Mouse (Mus musculus): ENCODE data around the gene Avpi1. TPM values are rescaled to one million over a fixed set of nuclear protein-coding genes. Genes with fewer than 3 reads are reported as not detected.

The Avpi1 gene
- polyA plus RNA-seq, 1 experiment, result 8.4 TPM

DNA sequence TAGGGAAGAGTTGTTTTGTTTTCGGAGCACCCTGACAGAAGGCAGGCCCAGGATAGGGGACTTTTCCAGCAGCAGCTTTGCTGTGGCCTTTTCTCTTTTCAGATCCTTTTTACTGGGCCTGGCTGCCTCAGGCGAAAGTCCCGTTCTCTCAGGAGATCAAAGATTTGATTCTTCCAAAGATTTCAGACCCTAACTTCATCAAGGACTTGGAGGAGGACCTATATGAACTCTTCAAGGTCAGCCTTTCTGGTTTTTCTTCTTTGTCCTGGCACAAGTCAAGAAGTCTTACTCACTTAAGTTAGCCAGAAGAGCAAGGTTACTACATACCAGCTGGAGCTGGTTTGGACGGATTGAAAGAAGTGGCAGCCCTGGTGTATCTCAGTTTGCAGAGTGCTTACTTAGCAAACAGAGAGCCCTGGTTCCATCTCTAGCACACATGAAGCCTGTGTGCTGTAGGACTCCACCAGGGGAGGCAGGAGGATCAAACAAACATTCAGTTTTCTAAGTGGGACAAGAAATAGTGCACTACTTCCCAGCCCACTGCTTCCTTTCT is 13.0 kb downstream of the Avpi1 start:
- TF ChIP-seq POLR2A (IDR thresholded peaks at IDR 0.05; ENCODE audit: control insufficient read depth, low read depth, low read length) (no peak), CTCF (IDR thresholded peaks at IDR 0.05; ENCODE audit: control insufficient read depth, insufficient read depth, insufficient replicate concordance, low read depth, low read length) (no peak)
- no peaks in the 10 kb centered on the region for H3K4me1 ChIP-seq (ENCODE audit: control insufficient read depth, insufficient read depth, low read length)
- peaks cover 6% of the 10 kb centered on the region for H3K36me3 ChIP-seq (ENCODE audit: control insufficient read depth, insufficient read depth, low read length)
- H3K4me3 ChIP-seq (ENCODE audit: control insufficient read depth, low read depth, low read length), result no peak overlapping the region
- H3K27me3 ChIP-seq (ENCODE audit: control insufficient read depth, insufficient read depth, low read length), result no peaks in the 10 kb centered on the region
- no peak overlapping the region for H3K27ac ChIP-seq (ENCODE audit: control insufficient read depth, insufficient read depth, low read depth, low read length)

GRCm38 (mm10) chr19:42104681-42105080 is 24.2 kb downstream of the Avpi1 start:
- no peak for TF ChIP-seq POLR2A (IDR thresholded peaks at IDR 0.05; ENCODE audit: control insufficient read depth, low read depth, low read length)
- TF ChIP-seq CTCF (IDR thresholded peaks at IDR 0.05; ENCODE audit: control insufficient read depth, insufficient read depth, insufficient replicate concordance, low read depth, low read length), result no peak
- no peaks in the 10 kb centered on the region for H3K27me3 ChIP-seq (ENCODE audit: control insufficient read depth, insufficient read depth, low read length)
- no peaks in the 10 kb centered on the region for H3K4me1 ChIP-seq (ENCODE audit: control insufficient read depth, insufficient read depth, low read length)
- no peak overlapping the region for H3K4me3 ChIP-seq (ENCODE audit: control insufficient read depth, low read depth, low read length)
- H3K36me3 ChIP-seq (ENCODE audit: control insufficient read depth, insufficient read depth, low read length), result no peaks in the 10 kb centered on the region; the same call in none of the 2 replicates
- no peak overlapping the region for H3K27ac ChIP-seq (ENCODE audit: control insufficient read depth, insufficient read depth, low read depth, low read length)

- TF ChIP-seq POLR2A (IDR thresholded peaks at IDR 0.05; ENCODE audit: control insufficient read depth, low read depth, low read length) (no peak), CTCF (IDR thresholded peaks at IDR 0.05; ENCODE audit: control insufficient read depth, insufficient read depth, insufficient replicate concordance, low read depth, low read length) (no peak)
- Histone ChIP-seq H3K4me3 (ENCODE audit: control insufficient read depth, low read depth, low read length) (peak overlapping the region; percentile 34; the same call in 1 of the 2 replicates), H3K36me3 (ENCODE audit: control insufficient read depth, insufficient read depth, low read length) (no peaks in the 10 kb centered on the region; the same call in 1 of the 2 replicates), H3K27ac (ENCODE audit: control insufficient read depth, insufficient read depth, low read depth, low read length) (no peak overlapping the region), H3K27me3 (ENCODE audit: control insufficient read depth, insufficient read depth, low read length) (no peaks in the 10 kb centered on the region), H3K4me1 (ENCODE audit: control insufficient read depth, insufficient read depth, low read length) (no peaks in the 10 kb centered on the region)
These were observed 29.5 kb downstream of the Avpi1 start for GRCm38 (mm10) chr19:42099406-42099805.

DNA sequence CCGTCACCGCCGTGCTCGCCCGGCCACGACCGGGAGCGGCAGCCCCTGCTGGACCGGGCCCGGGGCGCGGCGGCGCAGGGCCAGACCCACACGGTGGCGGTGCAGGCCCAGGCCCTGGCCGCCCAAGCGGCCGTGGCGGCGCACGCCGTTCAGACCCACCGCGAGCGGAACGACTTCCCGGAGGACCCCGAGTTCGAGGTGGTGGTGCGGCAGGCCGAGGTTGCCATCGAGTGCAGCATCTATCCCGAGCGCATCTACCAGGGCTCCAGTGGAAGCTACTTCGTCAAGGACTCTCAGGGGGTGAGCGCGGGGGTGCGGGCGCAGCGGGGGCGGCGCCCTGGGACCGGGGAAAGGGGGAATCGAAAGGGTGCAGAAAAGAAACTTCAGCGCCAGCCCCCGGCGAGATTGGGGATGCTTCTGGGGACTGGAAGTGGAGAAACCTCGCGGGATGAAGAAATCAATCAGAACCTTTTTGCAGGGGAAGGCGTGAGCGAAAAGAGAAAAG is 38.2 kb downstream of the Avpi1 start:
- Histone ChIP-seq H3K27ac (ENCODE audit: control insufficient read depth, insufficient read depth, low read depth, low read length) (peak overlapping the region; percentile 91), H3K27me3 (ENCODE audit: control insufficient read depth, insufficient read depth, low read length) (no peaks in the 10 kb centered on the region), H3K4me1 (ENCODE audit: control insufficient read depth, insufficient read depth, low read length) (peaks cover 4% of the 10 kb centered on the region), H3K36me3 (ENCODE audit: control insufficient read depth, insufficient read depth, low read length) (no peaks in the 10 kb centered on the region), H3K4me3 (ENCODE audit: control insufficient read depth, low read depth, low read length) (peak overlapping the region; percentile 91)
- TF ChIP-seq CTCF (IDR thresholded peaks at IDR 0.05; ENCODE audit: control insufficient read depth, insufficient read depth, insufficient replicate concordance, low read depth, low read length) (no peak), POLR2A (IDR thresholded peaks at IDR 0.05; ENCODE audit: control insufficient read depth, low read depth, low read length) (no peak)

GRCm38 (mm10) chr19:42089748-42090595 is 38.9 kb downstream of the Avpi1 start, which contains the start of gene Pi4k2a:
TSS of gene Pi4k2a (plus strand) at chr19:42090470.
- H3K27me3 ChIP-seq (ENCODE audit: control insufficient read depth, insufficient read depth, low read length), result no peaks in the 10 kb centered on the region
- peak within 1 kb of the TSS; percentile 91 for H3K27ac ChIP-seq (ENCODE audit: control insufficient read depth, insufficient read depth, low read depth, low read length)
- H3K4me3 ChIP-seq (ENCODE audit: control insufficient read depth, low read depth, low read length), result peak within 1 kb of the TSS; percentile 91
- TF ChIP-seq POLR2A (IDR thresholded peaks at IDR 0.05; ENCODE audit: control insufficient read depth, low read depth, low read length) (peak; percentile 67), CTCF (IDR thresholded peaks at IDR 0.05; ENCODE audit: control insufficient read depth, insufficient read depth, insufficient replicate concordance, low read depth, low read length) (0 out of 2 replicates have a peak, but pooled peaks have one; percentile 5)
- peaks cover 4% of the 10 kb centered on the region for H3K4me1 ChIP-seq (ENCODE audit: control insufficient read depth, insufficient read depth, low read length)
- no peaks in the 10 kb centered on the region for H3K36me3 ChIP-seq (ENCODE audit: control insufficient read depth, insufficient read depth, low read length)

GRCm38 (mm10) chr19:42089103-42089747 is 39.6 kb downstream of the Avpi1 start:
- Histone ChIP-seq H3K4me1 (ENCODE audit: control insufficient read depth, insufficient read depth, low read length) (peaks cover 4% of the 10 kb centered on the region), H3K36me3 (ENCODE audit: control insufficient read depth, insufficient read depth, low read length) (no peaks in the 10 kb centered on the region), H3K4me3 (ENCODE audit: control insufficient read depth, low read depth, low read length) (peak overlapping the region; percentile 53), H3K27me3 (ENCODE audit: control insufficient read depth, insufficient read depth, low read length) (no peaks in the 10 kb centered on the region), H3K27ac (ENCODE audit: control insufficient read depth, insufficient read depth, low read depth, low read length) (peak overlapping the region; percentile 91)
- TF ChIP-seq POLR2A (IDR thresholded peaks at IDR 0.05; ENCODE audit: control insufficient read depth, low read depth, low read length) (peak; percentile 51; the same call in 1 of the 2 replicates), CTCF (IDR thresholded peaks at IDR 0.05; ENCODE audit: control insufficient read depth, insufficient read depth, insufficient replicate concordance, low read depth, low read length) (no peak)

DNA sequence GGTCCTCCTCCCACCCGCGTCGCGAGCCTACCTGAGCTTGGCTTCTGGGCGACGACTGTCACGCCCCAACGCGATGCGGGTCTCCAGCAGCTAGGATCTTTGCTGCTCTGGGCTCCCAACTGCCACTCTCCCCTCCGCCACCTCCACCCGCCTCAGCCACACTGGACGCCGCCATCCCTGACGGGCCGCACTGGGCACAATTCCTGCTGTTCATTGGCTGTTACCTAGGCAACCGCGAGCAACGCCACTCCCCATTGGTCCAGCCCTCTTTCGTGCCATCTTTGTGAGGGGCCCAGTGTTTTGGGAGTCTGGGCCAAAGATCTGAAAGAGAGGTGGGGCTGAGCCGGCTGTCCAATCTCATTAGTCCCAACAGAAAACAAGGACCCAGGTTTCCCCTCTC is 42.7 kb downstream of the Avpi1 start, which contains the start of gene Morn4:
Morn4 (minus strand) TSS at position 192 of the 400 bp plus-strand sequence.
- H3K36me3 ChIP-seq (ENCODE audit: control insufficient read depth, insufficient read depth, low read length), result no peaks in the 10 kb centered on the region
- TF ChIP-seq POLR2A (IDR thresholded peaks at IDR 0.05; ENCODE audit: control insufficient read depth, low read depth, low read length) (peak; percentile 99), CTCF (IDR thresholded peaks at IDR 0.05; ENCODE audit: control insufficient read depth, insufficient read depth, insufficient replicate concordance, low read depth, low read length) (no peak)
- H3K4me1 ChIP-seq (ENCODE audit: control insufficient read depth, insufficient read depth, low read length), result peaks cover 4% of the 10 kb centered on the region; the same call in 1 of the 2 replicates
- peak within 1 kb of the TSS; percentile 83 for H3K4me3 ChIP-seq (ENCODE audit: control insufficient read depth, low read depth, low read length)
- H3K27me3 ChIP-seq (ENCODE audit: control insufficient read depth, insufficient read depth, low read length), result no peaks in the 10 kb centered on the region
- peak within 1 kb of the TSS; percentile 88 for H3K27ac ChIP-seq (ENCODE audit: control insufficient read depth, insufficient read depth, low read depth, low read length)
